ENCODE assay signal across 8 mouse cellular contexts in genomic region chr8:108915425-108915824, GRCm38 (mm10).
DNase-seq lines count a peak whose midpoint lies in the region; ATAC-seq lines count a peak whose summit lies in the region.

No protein-coding gene starts in this region.

- 73% methylated on average over 6 of the region's 6 CpGs for WGBS in midbrain, embryonic 10.5 days
- WGBS in midbrain, embryonic 11.5 days = 72% methylated on average over 6 of the region's 6 CpGs
- WGBS in stomach, embryonic 16.5 days = 14% methylated on average over 6 of the region's 6 CpGs

- H3K9me3 ChIP-seq in midbrain, embryonic 10.5 days (replicated peaks) = no peaks in the 10 kb centered on the region
- no peaks in the 10 kb centered on the region for H3K9me3 ChIP-seq in midbrain, embryonic 11.5 days (ENCODE audit: control insufficient read depth, low read length)
- H3K9me3 ChIP-seq in stomach, embryonic 16.5 days (replicated peaks; ENCODE audit: control insufficient read depth, low read length) = no peaks in the 10 kb centered on the region

- H3K9ac ChIP-seq in midbrain, embryonic 11.5 days (ENCODE audit: low read length) = no peak overlapping the region
- H3K9ac ChIP-seq in stomach, embryonic 16.5 days (ENCODE audit: low read length) = peak overlapping the region; percentile 28

- no peak overlapping the region for H3K4me2 ChIP-seq in midbrain, embryonic 11.5 days
- H3K4me2 ChIP-seq in stomach, embryonic 16.5 days (ENCODE audit: low read depth, low read length) = peak overlapping the region; percentile 35; the same call in 1 of the 2 replicates

- H3K27ac ChIP-seq in midbrain, embryonic 10.5 days (replicated peaks) = peak overlapping the region; percentile 55; the same call in 1 of the 2 replicates
- no peak overlapping the region for H3K27ac ChIP-seq in midbrain, embryonic 11.5 days (ENCODE audit: low read depth, low read length)
- H3K27ac ChIP-seq in stomach, embryonic 16.5 days (ENCODE audit: low read length) = peak overlapping the region; percentile 88

- peaks cover 28% of the 10 kb centered on the region for H3K4me1 ChIP-seq in midbrain, embryonic 10.5 days
- H3K4me1 ChIP-seq in midbrain, embryonic 11.5 days (ENCODE audit: control insufficient read depth, insufficient read depth, low read length) = peaks cover 6% of the 10 kb centered on the region
- H3K4me1 ChIP-seq in stomach, embryonic 16.5 days (ENCODE audit: control insufficient read depth, insufficient read depth, low read length) = peaks cover 16% of the 10 kb centered on the region

- intact Hi-C loops in left cerebral cortex, postnatal 14 days (cut with DNase I) = no loop called here

- peak; percentile 65 for DNase-seq in adrenal gland, adult 2 months
- no peak for DNase-seq in adrenal gland, postnatal 4 days (ENCODE audit: low spot score in 2 of 2)
- no peak for DNase-seq in midbrain, embryonic 10.5 days (ENCODE audit: low spot score)
- DNase-seq in midbrain, embryonic 11.5 days (ENCODE audit: low spot score, missing footprints) = no peak
- DNase-seq in kidney, postnatal 25 days = peak; percentile 38 to 46
- DNase-seq in left cerebral cortex, postnatal 14 days (ENCODE audit: low spot score in 2 of 2) = no peak
- DNase-seq in layer of hippocampus, postnatal 14 days (ENCODE audit: low spot score in 2 of 2) = no peak

- ATAC-seq in midbrain, embryonic 11.5 days (ENCODE audit: low FRiP score) = no peak
- peak; percentile 81 for ATAC-seq in stomach, embryonic 16.5 days (ENCODE audit: insufficient read depth, low FRiP score)

- peaks cover 36% of the 10 kb centered on the region for H3K36me3 ChIP-seq in midbrain, embryonic 10.5 days
- no peaks in the 10 kb centered on the region for H3K36me3 ChIP-seq in midbrain, embryonic 11.5 days (ENCODE audit: control insufficient read depth, insufficient read depth, low read length)
- no peaks in the 10 kb centered on the region for H3K36me3 ChIP-seq in stomach, embryonic 16.5 days (ENCODE audit: control insufficient read depth, insufficient read depth, low read length)

- no peak overlapping the region for H3K4me3 ChIP-seq in midbrain, embryonic 10.5 days
- no peak overlapping the region for H3K4me3 ChIP-seq in midbrain, embryonic 11.5 days (ENCODE audit: low read depth, low read length)
- no peak overlapping the region for H3K4me3 ChIP-seq in stomach, embryonic 16.5 days (replicated peaks; ENCODE audit: low read length)

- H3K27me3 ChIP-seq in midbrain, embryonic 10.5 days (ENCODE audit: low read depth, poor library complexity, severe bottlenecking) = no peaks in the 10 kb centered on the region
- H3K27me3 ChIP-seq in midbrain, embryonic 11.5 days (ENCODE audit: control insufficient read depth, insufficient read depth, low read length) = no peaks in the 10 kb centered on the region
- H3K27me3 ChIP-seq in stomach, embryonic 16.5 days (ENCODE audit: control insufficient read depth, insufficient read depth, low read length) = no peaks in the 10 kb centered on the region

Comparison
In these comparisons a context has a peak if more than half of its experiments do, and no peak if none do; other contexts are left out.
1. DNase-seq: peak in adrenal gland, adult 2 months (single experiment) and kidney, postnatal 25 days (2 of 2); none in adrenal gland, postnatal 4 days (0 of 2), midbrain, embryonic 10.5 days (single experiment), midbrain, embryonic 11.5 days (single experiment), left cerebral cortex, postnatal 14 days (0 of 2) and layer of hippocampus, postnatal 14 days (0 of 2).